Mouse (Mus musculus): ENCODE measurements around the gene Chmp6. TPM values are rescaled to one million over a fixed set of nuclear protein-coding genes. Genes with fewer than 3 reads are reported as not detected.

Chmp6 gene
- polyA plus RNA-seq, 1 experiment from 2014 or later, result 104 TPM

DNA sequence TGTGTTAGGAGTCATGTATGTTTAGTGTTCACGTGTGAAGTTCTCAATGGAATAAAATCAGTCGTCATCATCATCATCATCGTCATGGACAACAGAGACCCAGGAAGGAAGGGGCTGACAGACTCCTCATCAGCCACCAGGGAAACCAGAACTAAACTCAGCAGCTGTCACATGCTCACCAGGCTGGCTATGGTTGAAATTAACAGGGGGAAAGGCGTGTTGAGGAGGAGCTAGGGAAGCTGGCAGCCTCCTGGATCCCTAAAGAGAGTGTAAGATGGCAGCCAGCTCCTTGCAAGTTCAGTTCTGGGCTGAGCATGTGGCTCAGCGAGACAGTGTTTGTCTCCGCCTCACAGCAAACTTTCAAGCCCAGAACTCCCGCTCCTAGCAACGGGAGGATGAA is 21.5 kb downstream of the Chmp6 start:
- H3K36me3 ChIP-seq (ENCODE audit: insufficient read depth), result no peaks in the 10 kb centered on the region
- ATAC-seq (ENCODE audit: insufficient read depth), result no peak
- no peak for DNase-seq
- no peak for TF ChIP-seq CTCF (IDR thresholded peaks at IDR 0.05; ENCODE audit: low read depth)
- H3K9me3 ChIP-seq (ENCODE audit: low read depth, low read length), result peaks cover 5% of the 10 kb centered on the region; the same call in 1 of the 2 replicates
- no peak overlapping the region for H3K9ac ChIP-seq
- H3K4me3 ChIP-seq (ENCODE audit: low read depth, low read length), result no peak overlapping the region
- H3K4me1 ChIP-seq (ENCODE audit: insufficient read depth), result peaks cover 21% of the 10 kb centered on the region
- no peaks in the 10 kb centered on the region for H3K27me3 ChIP-seq (ENCODE audit: insufficient read depth, low read length)
- WGBS, result 69% methylated on average over 8 of the region's 8 CpGs
- no peak overlapping the region for H3K27ac ChIP-seq (ENCODE audit: low read depth)
- no peak overlapping the region for H3K4me2 ChIP-seq

DNA sequence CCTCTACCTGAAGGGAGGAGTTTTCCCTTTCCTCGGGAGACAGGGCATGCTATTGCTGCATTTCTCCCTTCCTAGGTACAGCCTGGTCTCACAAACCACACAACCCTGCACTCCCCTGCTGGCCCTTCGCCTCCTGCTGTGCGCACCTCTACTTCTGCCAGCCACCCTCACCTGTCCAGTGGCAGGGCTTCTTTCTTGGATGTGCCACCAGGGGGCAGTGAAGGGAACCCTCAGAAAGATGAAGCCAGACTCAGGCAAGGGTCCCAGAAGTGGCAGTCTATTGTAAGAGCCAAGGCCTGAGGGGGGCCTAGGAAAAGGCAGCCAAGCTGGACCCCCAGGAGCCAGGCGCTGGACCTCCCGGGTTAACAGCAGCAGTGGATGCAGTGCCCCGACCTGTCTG is 22.2 kb downstream of the Chmp6 start:
- H3K4me2 ChIP-seq, result no peak overlapping the region
- TF ChIP-seq CTCF (IDR thresholded peaks at IDR 0.05; ENCODE audit: low read depth), result peak; percentile 92
- ATAC-seq (ENCODE audit: insufficient read depth), result no peak
- peaks cover 5% of the 10 kb centered on the region; the same call in 1 of the 2 replicates for H3K9me3 ChIP-seq (ENCODE audit: low read depth, low read length)
- no peak overlapping the region for H3K4me3 ChIP-seq (ENCODE audit: low read depth, low read length)
- WGBS, result 25% methylated on average over 6 of the region's 6 CpGs
- H3K36me3 ChIP-seq (ENCODE audit: insufficient read depth), result no peaks in the 10 kb centered on the region
- no peaks in the 10 kb centered on the region for H3K27me3 ChIP-seq (ENCODE audit: insufficient read depth, low read length)
- no peak overlapping the region for H3K27ac ChIP-seq (ENCODE audit: low read depth)
- H3K9ac ChIP-seq, result no peak overlapping the region
- H3K4me1 ChIP-seq (ENCODE audit: insufficient read depth), result peaks cover 21% of the 10 kb centered on the region
- DNase-seq, result peak; percentile 83

DNA sequence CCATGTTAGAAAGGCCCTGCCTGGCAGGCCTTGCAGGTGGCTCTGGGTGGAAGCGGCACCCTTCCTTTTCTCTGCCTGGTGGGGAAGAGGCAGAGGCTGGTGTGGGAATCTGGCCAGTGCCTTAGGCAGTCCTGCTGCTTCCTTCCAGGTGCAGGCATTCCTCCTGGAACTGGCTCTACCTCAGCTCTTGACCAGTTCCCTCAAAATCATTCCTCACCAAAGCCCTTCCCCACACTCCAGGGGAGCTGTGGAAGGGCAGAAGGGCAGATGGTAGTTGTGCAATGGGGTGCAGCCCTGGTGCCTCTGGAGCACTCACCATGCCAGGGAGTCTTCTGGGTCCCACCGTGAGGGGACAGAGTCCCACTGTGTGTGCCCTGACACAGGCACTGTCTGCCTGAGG is 23.2 kb downstream of the Chmp6 start:
- Histone ChIP-seq H3K4me2 (no peak overlapping the region), H3K27ac (ENCODE audit: low read depth) (peak overlapping the region; percentile 37; the same call in 1 of the 2 replicates), H3K27me3 (ENCODE audit: insufficient read depth, low read length) (no peaks in the 10 kb centered on the region), H3K4me1 (ENCODE audit: insufficient read depth) (peaks cover 26% of the 10 kb centered on the region), H3K36me3 (ENCODE audit: insufficient read depth) (no peaks in the 10 kb centered on the region), H3K9me3 (ENCODE audit: low read depth, low read length) (no peaks in the 10 kb centered on the region), H3K9ac (no peak overlapping the region), H3K4me3 (ENCODE audit: low read depth, low read length) (no peak overlapping the region)
- DNase-seq (no peak), ATAC-seq (ENCODE audit: insufficient read depth) (no peak)
- 79% methylated on average over 2 of the region's 2 CpGs for WGBS
- TF ChIP-seq CTCF (IDR thresholded peaks at IDR 0.05; ENCODE audit: low read depth), result no peak

GRCm38 (mm10) chr11:119937216-119937615 is 24.0 kb downstream of the Chmp6 start:
- no peak overlapping the region for H3K4me3 ChIP-seq (ENCODE audit: low read depth, low read length)
- no peak for TF ChIP-seq CTCF (IDR thresholded peaks at IDR 0.05; ENCODE audit: low read depth)
- no peaks in the 10 kb centered on the region for H3K27me3 ChIP-seq (ENCODE audit: insufficient read depth, low read length)

GRCm38 (mm10) chr11:119937772-119938502 is 24.7 kb downstream of the Chmp6 start:
- H3K9me3 ChIP-seq (ENCODE audit: low read depth, low read length), result no peaks in the 10 kb centered on the region
- ATAC-seq (ENCODE audit: insufficient read depth) (no peak), DNase-seq (peak; percentile 42)
- no peaks in the 10 kb centered on the region for H3K36me3 ChIP-seq (ENCODE audit: insufficient read depth)
- H3K4me1 ChIP-seq (ENCODE audit: insufficient read depth), result peaks cover 30% of the 10 kb centered on the region
- H3K4me3 ChIP-seq (ENCODE audit: low read depth, low read length), result no peak overlapping the region
- 46% methylated on average over 19 of the region's 19 CpGs for WGBS
- no peak for TF ChIP-seq CTCF (IDR thresholded peaks at IDR 0.05; ENCODE audit: low read depth)
- H3K4me2 ChIP-seq, result no peak overlapping the region
- no peaks in the 10 kb centered on the region for H3K27me3 ChIP-seq (ENCODE audit: insufficient read depth, low read length)
- H3K27ac ChIP-seq (ENCODE audit: low read depth), result peak overlapping the region; percentile 30; the same call in 1 of the 2 replicates
- H3K9ac ChIP-seq, result no peak overlapping the region; the same call in 1 of the 2 replicates

More at GRCm38 (mm10) chr11:119937216-119937615, 24.0 kb downstream of the Chmp6 start:
- ATAC-seq (ENCODE audit: insufficient read depth) (no peak), DNase-seq (peak; percentile 41)
- Histone ChIP-seq H3K36me3 (ENCODE audit: insufficient read depth) (no peaks in the 10 kb centered on the region), H3K27ac (ENCODE audit: low read depth) (peak overlapping the region; percentile 37; the same call in 1 of the 2 replicates), H3K9me3 (ENCODE audit: low read depth, low read length) (no peaks in the 10 kb centered on the region), H3K4me1 (ENCODE audit: insufficient read depth) (peaks cover 30% of the 10 kb centered on the region), H3K4me2 (no peak overlapping the region), H3K9ac (no peak overlapping the region; the same call in 1 of the 2 replicates)
- WGBS, result 36% methylated on average over 12 of the region's 12 CpGs

- no peak overlapping the region for H3K27ac ChIP-seq (ENCODE audit: low read depth)
- no peak for ATAC-seq (ENCODE audit: insufficient read depth)
- 48% methylated on average over 8 of the region's 8 CpGs for WGBS
Observed at GRCm38 (mm10) chr11:119939073-119939710, 26.0 kb downstream of the Chmp6 start.

DNA sequence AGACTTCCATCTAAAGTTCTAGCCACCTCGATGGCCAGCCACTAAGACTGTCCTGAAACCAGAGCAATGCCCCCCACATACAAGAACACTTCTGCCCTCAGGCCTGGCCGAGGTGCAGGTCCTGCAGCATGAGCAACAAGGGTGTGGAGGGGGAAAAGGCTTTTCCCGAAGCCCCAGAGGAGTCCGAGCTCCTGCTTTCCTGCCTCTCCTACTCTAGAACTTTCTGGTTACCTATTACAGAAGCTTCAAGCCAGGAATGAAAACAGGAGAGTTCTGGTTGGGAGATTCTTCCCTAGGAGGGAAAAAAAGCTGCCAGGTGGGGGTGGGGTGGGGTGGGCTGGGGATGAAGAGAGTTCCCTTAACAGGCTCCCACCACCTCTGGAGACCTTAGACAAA is 26.5 kb downstream of the Chmp6 start:
- Histone ChIP-seq H3K4me2 (no peak overlapping the region), H3K4me1 (ENCODE audit: insufficient read depth) (peaks cover 36% of the 10 kb centered on the region), H3K4me3 (ENCODE audit: low read depth, low read length) (no peak overlapping the region), H3K27ac (ENCODE audit: low read depth) (no peak overlapping the region), H3K9me3 (ENCODE audit: low read depth, low read length) (no peaks in the 10 kb centered on the region), H3K36me3 (ENCODE audit: insufficient read depth) (no peaks in the 10 kb centered on the region), H3K9ac (no peak overlapping the region), H3K27me3 (ENCODE audit: insufficient read depth, low read length) (no peaks in the 10 kb centered on the region)
- ATAC-seq (ENCODE audit: insufficient read depth), result no peak
- 66% methylated on average over 4 of the region's 4 CpGs for WGBS
- no peak for DNase-seq
- TF ChIP-seq CTCF (IDR thresholded peaks at IDR 0.05; ENCODE audit: low read depth), result no peak

More at GRCm38 (mm10) chr11:119939073-119939710, 26.0 kb downstream of the Chmp6 start:
- Histone ChIP-seq H3K36me3 (ENCODE audit: insufficient read depth) (no peaks in the 10 kb centered on the region), H3K4me3 (ENCODE audit: low read depth, low read length) (no peak overlapping the region), H3K27me3 (ENCODE audit: insufficient read depth, low read length) (no peaks in the 10 kb centered on the region), H3K4me1 (ENCODE audit: insufficient read depth) (peaks cover 32% of the 10 kb centered on the region), H3K9ac (no peak overlapping the region), H3K4me2 (no peak overlapping the region), H3K9me3 (ENCODE audit: low read depth, low read length) (no peaks in the 10 kb centered on the region)
- no peak for TF ChIP-seq CTCF (IDR thresholded peaks at IDR 0.05; ENCODE audit: low read depth)
- no peak for DNase-seq

Measured in lung, embryonic 14.5 days (tissue).